Comparison of ENCODE assay signal across 17 mouse cellular contexts in the genomic region with DNA sequence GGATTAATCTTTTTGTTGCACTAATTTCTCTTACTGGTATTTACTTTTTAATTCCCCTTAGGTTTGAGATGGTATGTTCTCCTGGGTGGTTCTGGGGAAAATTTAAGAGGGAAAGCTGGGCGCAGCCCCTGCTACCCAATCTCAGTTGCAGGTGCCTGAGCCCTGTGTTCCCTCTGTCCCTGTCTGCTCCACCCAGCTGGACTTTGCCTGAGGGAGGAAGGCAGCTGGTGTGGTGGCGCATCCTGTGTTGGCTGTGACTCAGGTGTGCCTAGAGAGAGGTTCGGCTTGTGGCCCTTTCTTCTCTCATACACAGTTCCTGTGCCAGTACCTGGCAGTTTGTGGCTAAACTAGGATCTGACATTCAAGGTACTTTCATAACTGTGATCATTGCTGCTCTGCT.
DNase-seq lines count a peak whose midpoint lies in the region; ATAC-seq lines count a peak whose summit lies in the region.
"Had no signal": no experiment of that assay in that cellular context is flagged by ENCODE, and none has a peak within 500 bp of the region (broad histone marks: within the 10 kb centered on the region; RNA-seq: fewer than 3 reads in every experiment).

No protein-coding gene starts in this region.

- ATAC-seq in midbrain, embryonic 15.5 days (replicated peaks), result peak; percentile 15; the same call in 1 of the 2 replicates
- ATAC-seq in midbrain, embryonic 16.5 days, result no peak
- ATAC-seq in intestine, embryonic 14.5 days (replicated peaks; ENCODE audit: low FRiP score, low TSS enrichment, low read depth), result 0 out of 2 replicates have a peak, but pooled peaks have one; percentile 43
- ATAC-seq in kidney, embryonic 15.5 days (replicated peaks; ENCODE audit: low FRiP score), result peak; percentile 84
- ATAC-seq in stomach, embryonic 15.5 days (ENCODE audit: insufficient read depth, low FRiP score, low read depth), result peak; percentile 39; the same call in 1 of the 2 replicates
- ATAC-seq: liver, postnatal 0 days; midbrain, embryonic 13.5 days had no signal

- 67% methylated on average over 3 of the region's 3 CpGs for WGBS in midbrain, embryonic 15.5 days
- 62% methylated on average over 3 of the region's 3 CpGs for WGBS in midbrain, embryonic 16.5 days
- 68% methylated on average over 3 of the region's 3 CpGs for WGBS in intestine, embryonic 14.5 days
- 52% methylated on average over 3 of the region's 3 CpGs for WGBS in kidney, embryonic 15.5 days
- 69% methylated on average over 3 of the region's 3 CpGs for WGBS in stomach, embryonic 15.5 days

- H3K9me3 ChIP-seq in midbrain, embryonic 15.5 days, result no peaks in the 10 kb centered on the region
- no peaks in the 10 kb centered on the region for H3K9me3 ChIP-seq in midbrain, embryonic 16.5 days (replicated peaks; ENCODE audit: control insufficient read depth, low read length, poor library complexity, severe bottlenecking)
- H3K9me3 ChIP-seq in intestine, embryonic 14.5 days (ENCODE audit: control insufficient read depth, low read length), result no peaks in the 10 kb centered on the region
- no peaks in the 10 kb centered on the region for H3K9me3 ChIP-seq in kidney, embryonic 15.5 days (replicated peaks)
- H3K9me3 ChIP-seq in stomach, embryonic 15.5 days, result no peaks in the 10 kb centered on the region
- H3K9me3 ChIP-seq: embryonic facial prominence, embryonic 15.5 days; midbrain, embryonic 13.5 days; neural tube, embryonic 12.5 days had no signal

- H3K9ac ChIP-seq in midbrain, embryonic 15.5 days, result no peak overlapping the region
- no peak overlapping the region for H3K9ac ChIP-seq in midbrain, embryonic 16.5 days (ENCODE audit: low read depth, low read length)
- H3K9ac ChIP-seq in intestine, embryonic 14.5 days (ENCODE audit: low read length), result no peak overlapping the region
- H3K9ac ChIP-seq in kidney, embryonic 15.5 days, result no peak overlapping the region
- no peak overlapping the region for H3K9ac ChIP-seq in stomach, embryonic 15.5 days
- H3K9ac ChIP-seq: embryonic facial prominence, embryonic 15.5 days; liver, postnatal 0 days; midbrain, embryonic 13.5 days; neural tube, embryonic 12.5 days had no signal

- H3K4me2 ChIP-seq in midbrain, embryonic 15.5 days, result no peak overlapping the region
- H3K4me2 ChIP-seq in midbrain, embryonic 16.5 days (ENCODE audit: low read length), result no peak overlapping the region
- H3K4me2 ChIP-seq in intestine, embryonic 14.5 days (ENCODE audit: low read length), result no peak overlapping the region
- H3K4me2 ChIP-seq in kidney, embryonic 15.5 days, result peak overlapping the region; percentile 10; the same call in 1 of the 2 replicates
- no peak overlapping the region for H3K4me2 ChIP-seq in stomach, embryonic 15.5 days
- H3K4me2 ChIP-seq: embryonic facial prominence, embryonic 15.5 days; midbrain, embryonic 13.5 days; neural tube, embryonic 12.5 days had no signal

- DNase-seq in intestine, embryonic 14.5 days (ENCODE audit: low spot score), result no peak
- no peak for DNase-seq in left cerebral cortex, adult 18-20 months (ENCODE audit: low spot score in 2 of 2)
- no peak for DNase-seq in ovary, postnatal 14 days (ENCODE audit: low spot score)
- no peak for DNase-seq in thymus, postnatal 4 days
- DNase-seq: adrenal gland, postnatal 36 days; cerebellum, postnatal 36 days; heart, postnatal 10 days; liver, postnatal 0 days; lung, postnatal 4 days had no signal

- H3K27me3 ChIP-seq in midbrain, embryonic 15.5 days (replicated peaks), result no peaks in the 10 kb centered on the region
- H3K27me3 ChIP-seq in midbrain, embryonic 16.5 days (ENCODE audit: control insufficient read depth, insufficient read depth, low read depth, low read length), result no peaks in the 10 kb centered on the region; the same call in 1 of the 2 replicates
- H3K27me3 ChIP-seq in intestine, embryonic 14.5 days (replicated peaks; ENCODE audit: control insufficient read depth, insufficient read depth, low read length), result no peaks in the 10 kb centered on the region
- no peaks in the 10 kb centered on the region for H3K27me3 ChIP-seq in kidney, embryonic 15.5 days
- no peaks in the 10 kb centered on the region for H3K27me3 ChIP-seq in stomach, embryonic 15.5 days (replicated peaks)
- H3K27me3 ChIP-seq: embryonic facial prominence, embryonic 15.5 days; midbrain, embryonic 13.5 days; neural tube, embryonic 12.5 days had no signal

- no peak overlapping the region for H3K27ac ChIP-seq in midbrain, embryonic 15.5 days
- no peak overlapping the region for H3K27ac ChIP-seq in midbrain, embryonic 16.5 days (ENCODE audit: low read length)
- no peak overlapping the region for H3K27ac ChIP-seq in intestine, embryonic 14.5 days (ENCODE audit: low read depth)
- H3K27ac ChIP-seq in kidney, embryonic 15.5 days, result peak overlapping the region; percentile 49
- H3K27ac ChIP-seq in stomach, embryonic 15.5 days, result no peak overlapping the region
- H3K27ac ChIP-seq: embryonic facial prominence, embryonic 15.5 days; hindbrain, postnatal 0 days; neural tube, embryonic 12.5 days had no signal

- H3K36me3 ChIP-seq in midbrain, embryonic 15.5 days (replicated peaks), result no peaks in the 10 kb centered on the region
- no peaks in the 10 kb centered on the region for H3K36me3 ChIP-seq in midbrain, embryonic 16.5 days (ENCODE audit: control insufficient read depth, insufficient read depth, low read length)
- H3K36me3 ChIP-seq in intestine, embryonic 14.5 days (ENCODE audit: control insufficient read depth, insufficient read depth, low read length), result no peaks in the 10 kb centered on the region
- no peaks in the 10 kb centered on the region for H3K36me3 ChIP-seq in kidney, embryonic 15.5 days
- no peaks in the 10 kb centered on the region for H3K36me3 ChIP-seq in stomach, embryonic 15.5 days
- H3K36me3 ChIP-seq: embryonic facial prominence, embryonic 15.5 days; midbrain, embryonic 13.5 days; neural tube, embryonic 12.5 days had no signal

- no peak overlapping the region for H3K4me3 ChIP-seq in midbrain, embryonic 15.5 days
- H3K4me3 ChIP-seq in midbrain, embryonic 16.5 days (ENCODE audit: low read depth, low read length), result no peak overlapping the region
- H3K4me3 ChIP-seq in intestine, embryonic 14.5 days (ENCODE audit: low read depth, low read length), result no peak overlapping the region
- H3K4me3 ChIP-seq in kidney, embryonic 15.5 days (replicated peaks), result no peak overlapping the region
- H3K4me3 ChIP-seq in stomach, embryonic 15.5 days (replicated peaks), result no peak overlapping the region
- H3K4me3 ChIP-seq: embryonic facial prominence, embryonic 15.5 days; midbrain, embryonic 13.5 days; neural tube, embryonic 12.5 days had no signal

- peaks cover 35% of the 10 kb centered on the region for H3K4me1 ChIP-seq in midbrain, embryonic 15.5 days
- peaks cover 24% of the 10 kb centered on the region for H3K4me1 ChIP-seq in midbrain, embryonic 16.5 days (ENCODE audit: control insufficient read depth, insufficient read depth, low read length)
- peaks cover 24% of the 10 kb centered on the region for H3K4me1 ChIP-seq in intestine, embryonic 14.5 days (replicated peaks; ENCODE audit: control insufficient read depth, insufficient read depth, low read length)
- H3K4me1 ChIP-seq in kidney, embryonic 15.5 days, result peaks cover 29% of the 10 kb centered on the region
- H3K4me1 ChIP-seq in stomach, embryonic 15.5 days, result peaks cover 5% of the 10 kb centered on the region; the same call in 1 of the 2 replicates
